Mouse (Mus musculus) layer of hippocampus, adult 9-10 months (tissue): ENCODE results near the gene Olfr1501.
A peak's percentile ranks its signal among the peaks of the same experiment; 100 is the strongest.
"Not testable (repeated sequence)": the region's sequence is repeated elsewhere in the genome, so short reads cannot be mapped to it uniquely, and the experiment has no call there.

Experiments
- DNase-seq: peaks from one replicate; pipeline ENCODE4 v3.0.0; 2022; ENCODE audit warnings: low spot score

The Olfr1501 gene

GRCm38 (mm10) chr19:13850592-13850991, at the start of gene Olfr1501:
Gene Olfr1501 (minus strand): TSS chr19:13850692.
- DNase-seq: not testable (repeated sequence)

- no peak for DNase-seq
Observed at GRCm38 (mm10) chr19:13897828-13898227, 47.3 kb upstream of the Olfr1501 start, which contains the start of gene Olfr1504. Gene Olfr1504 (minus strand): TSS chr19:13897928.

DNA sequence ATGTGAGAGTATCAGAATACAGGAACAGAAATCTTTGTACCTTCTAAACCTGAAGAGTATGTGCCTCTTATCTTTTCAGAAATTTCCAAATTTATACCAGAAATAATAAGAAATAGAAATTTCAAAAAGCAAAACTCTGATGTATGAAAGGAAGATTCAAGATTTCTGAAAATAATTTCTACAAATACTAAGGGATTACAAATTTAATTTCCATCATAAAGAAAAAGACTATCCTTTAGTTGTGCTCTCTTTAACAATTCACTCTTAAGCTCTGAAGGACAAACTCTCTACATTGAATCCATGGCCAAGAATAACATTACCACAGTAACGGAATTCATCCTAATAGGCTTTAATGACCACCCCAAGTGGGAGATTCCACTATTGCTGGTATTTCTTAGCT, 11.0 kb upstream of the Olfr1501 start, which contains the start of gene Olfr1502:
Gene Olfr1502 (plus strand): TSS at position 301 of the 400 bp plus-strand sequence.
- DNase-seq: no peak

GRCm38 (mm10) chr19:13830388-13830787, 20.1 kb downstream of the Olfr1501 start, which contains the start of gene Olfr1500:
Gene Olfr1500 (minus strand): TSS chr19:13830488.
- DNase-seq: no peak

GRCm38 (mm10) chr19:13828447-13828846, 22.0 kb downstream of the Olfr1501 start:
- DNase-seq: no peak

DNA sequence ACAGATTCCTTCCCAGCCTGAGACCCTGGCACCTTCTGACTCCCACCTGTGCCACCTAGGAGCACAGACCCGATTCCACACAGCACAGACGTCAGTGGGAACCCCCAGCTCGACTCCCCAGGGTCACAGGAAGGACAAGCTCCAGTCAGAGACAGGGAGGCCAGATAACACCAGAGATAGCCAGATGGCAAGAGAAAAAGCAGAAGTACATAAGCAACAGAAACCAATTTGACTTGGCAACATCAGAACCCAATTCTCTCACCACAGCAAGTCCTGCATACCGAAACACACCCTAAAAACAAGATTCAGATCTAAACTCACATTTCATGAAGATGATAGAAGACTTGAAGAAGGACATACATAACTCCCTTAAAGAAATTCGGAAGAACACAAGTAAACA, 29.6 kb downstream of the Olfr1501 start:
- DNase-seq: no peak

DNA sequence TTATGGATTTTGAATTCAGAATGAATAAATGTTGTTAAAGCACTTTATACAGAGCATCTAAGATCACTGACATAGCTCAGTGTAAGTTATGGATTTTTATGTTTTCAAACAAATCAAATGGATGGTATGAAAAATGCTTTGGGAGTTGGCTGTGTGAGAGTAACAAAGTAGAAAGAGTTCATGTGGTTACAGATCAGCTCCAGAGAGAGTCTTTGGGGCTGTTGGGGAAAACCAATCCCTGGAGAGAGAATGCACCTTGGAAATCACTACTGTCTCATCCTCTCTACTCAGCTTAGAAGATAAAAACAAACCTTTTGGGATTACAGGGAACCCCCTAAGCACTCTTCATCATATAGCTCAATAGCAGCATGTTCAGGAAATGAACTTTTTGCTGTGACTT, 31.1 kb downstream of the Olfr1501 start, which contains the start of gene Olfr1499:
Gene Olfr1499 (minus strand): TSS at position 101 of the 400 bp plus-strand sequence.
- DNase-seq: no peak

- peak; percentile 2 for DNase-seq
Observed at GRCm38 (mm10) chr19:13818827-13819226, 31.7 kb downstream of the Olfr1501 start.

- DNase-seq: no peak
Observed at GRCm38 (mm10) chr19:13812823-13813222, 37.7 kb downstream of the Olfr1501 start.

DNA sequence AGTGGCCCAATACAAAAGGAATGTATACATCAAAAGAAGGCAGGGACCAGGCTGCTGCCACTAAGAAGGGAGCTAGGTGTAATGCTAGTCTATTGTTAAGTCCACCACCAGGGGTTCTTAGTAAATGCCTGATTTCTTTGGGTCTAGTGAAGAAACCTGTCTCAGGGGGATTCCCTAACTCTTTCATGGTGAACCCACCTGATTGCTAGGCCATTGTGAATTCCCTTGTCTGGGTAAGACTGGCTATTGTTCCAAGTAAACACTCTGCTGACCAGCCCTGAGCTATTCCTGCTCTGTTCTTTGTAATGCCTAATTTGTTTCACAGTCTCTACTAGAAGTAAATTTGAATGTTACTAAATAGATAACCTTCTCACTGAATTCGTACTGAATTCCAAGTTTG, 45.0 kb downstream of the Olfr1501 start:
- not testable (repeated sequence) for DNase-seq

- DNase-seq: no peak
Observed at GRCm38 (mm10) chr19:13798102-13798501, 52.4 kb downstream of the Olfr1501 start, which contains the start of gene Olfr1497. Gene Olfr1497 (minus strand): TSS chr19:13798202.
